Mouse (Mus musculus) heart, postnatal 25 days (tissue): Measurements from ENCODE around the gene Ptpn14. TPM values are rescaled to one million over a fixed set of nuclear protein-coding genes. Genes with fewer than 3 reads are reported as not detected.

ENCODE experiments used
- DNase-seq: peaks from one replicate; pipeline ENCODE4 v3.0.0; 2022; ENCODE audit warnings: low spot score
- intact Hi-C: fragments of 180-260 bp; cut with DNase I; formaldehyde crosslinking; loops from one replicate; pipeline ENCODE4 v1.15.1; 2025
- total RNA-seq, 2 experiments: library from RNA; stranded (reverse); gene quantifications; 2 replicates each; pipeline ENCODE4 v1.2.3; 2021

The Ptpn14 gene
- total RNA-seq, 2 experiments from 2014 or later: 29.4 to 30.9 TPM

GRCm38 (mm10) chr1:189920701-189921567, 192.9 kb downstream of the Ptpn14 start:
- intact Hi-C loops: no loop called here
- DNase-seq: no peak

GRCm38 (mm10) chr1:189921568-189921817, 193.4 kb downstream of the Ptpn14 start:
- no peak for DNase-seq
- intact Hi-C loops: no loop called here

GRCm38 (mm10) chr1:189921818-189922592, 193.9 kb downstream of the Ptpn14 start, which contains the start of gene Smyd2:
Gene Smyd2 (minus strand): TSS chr1:189922363.
- peak; percentile 59 for DNase-seq
- intact Hi-C loops: loop anchor here (2.0 kb wide), 1 partner anchor 35 kb away; no protein-coding TSS in a partner anchor

- intact Hi-C loops: loop anchor here (2.0 kb wide), 1 partner anchor 36 kb away; no protein-coding TSS in a partner anchor
- no peak for DNase-seq
Observed at GRCm38 (mm10) chr1:189922721-189923120, 194.7 kb downstream of the Ptpn14 start.

GRCm38 (mm10) chr1:189923157-189923556, 195.1 kb downstream of the Ptpn14 start:
- intact Hi-C loops: loop anchor here (2.0 kb wide), 1 partner anchor 36 kb away; no protein-coding TSS in a partner anchor
- DNase-seq: no peak

- DNase-seq: peak; percentile 43
- intact Hi-C loops: loop anchor here (2.0 kb wide), 1 partner anchor 37 kb away; no protein-coding TSS in a partner anchor
Observed at GRCm38 (mm10) chr1:189923871-189924568, 196.0 kb downstream of the Ptpn14 start.

GRCm38 (mm10) chr1:189926279-189926678, 198.2 kb downstream of the Ptpn14 start:
- intact Hi-C loops: loop anchor here (2.0 to 5.0 kb wide), 2 partner anchors 223 to 249 kb away; no protein-coding TSS in a partner anchor
- no peak for DNase-seq

Other genes starting within 250 kb of the Ptpn14 start
- gene Cenpf, start 40.2 kb upstream of the Ptpn14 start, total RNA-seq: 1 to 10 TPM; 2.5 to 5.2 TPM
- 100 to 1,000 TPM; 105 to 109 TPM for gene Smyd2, start 194.1 kb downstream of the Ptpn14 start, total RNA-seq